Mouse (Mus musculus): ENCODE measurements around the gene Shisa5. TPM values are rescaled to one million over a fixed set of nuclear protein-coding genes. Genes with fewer than 3 reads are reported as not detected.

The Shisa5 gene
- total and polyA plus RNA-seq, 3 experiments: 153 to 170 (median 166) TPM

GRCm38 (mm10) chr9:109060898-109061295 is 22.5 kb downstream of the Shisa5 start:
- no peak for DNase-seq (ENCODE audit: extremely low read depth)
- peaks cover 60 to 87% of the 10 kb centered on the region in 2 experiments for H3K36me3 ChIP-seq (replicated peaks in 1 of 2; ENCODE audit: control insufficient read depth in 1 of 2, insufficient read depth in 1 of 2, low read length in 1 of 2)
- dilution Hi-C loops (cut with MboI; ENCODE audit: extremely low pct_ligation_motif_present, extremely low pct_unique_long_range_greater_than_20kb, low sequenced_read_pairs) (no loop called here), in situ Hi-C loops (cut with MboI; ENCODE audit: low pct_ligation_motif_present, low pct_unique_long_range_greater_than_20kb, low sequenced_read_pairs) (no loop called here)
- H3K4me2 ChIP-seq (ENCODE audit: insufficient read depth, low read depth, poor library complexity, severe bottlenecking): no peak overlapping the region
- H3K27me3 ChIP-seq (replicated peaks): no peaks in the 10 kb centered on the region
- no peak overlapping the region for H3K27ac ChIP-seq (ENCODE audit: insufficient read depth, low read depth)
- no peak for TF ChIP-seq PAX5 (IDR thresholded peaks at IDR 0.05; ENCODE audit: low read length)
- TF ChIP-seq ZC3H11A (IDR thresholded peaks at IDR 0.05; ENCODE audit: low read depth, low read length): no peak
- no peak for TF ChIP-seq MAZ (IDR thresholded peaks at IDR 0.05; ENCODE audit: low read depth, low read length)
- no peak for TF ChIP-seq MEF2A (IDR thresholded peaks at IDR 0.05; ENCODE audit: borderline replicate concordance, low read depth, low read length)
- no peak for TF ChIP-seq RCOR1 (conservative IDR thresholded peaks at IDR 0.05; ENCODE audit: low read depth, low read length)
- TF ChIP-seq ZMIZ1 (IDR thresholded peaks at IDR 0.05; ENCODE audit: low read depth, low read length): no peak
- no peak for TF ChIP-seq CHD2 (IDR thresholded peaks at IDR 0.05; ENCODE audit: low read length)
- no peak for TF ChIP-seq CHD1 (IDR thresholded peaks at IDR 0.05; ENCODE audit: low read depth, low read length)
- no peak for TF ChIP-seq POLR2A (IDR thresholded peaks at IDR 0.05; ENCODE audit: low read depth, low read length)
- TF ChIP-seq SMC3 (IDR thresholded peaks at IDR 0.05; ENCODE audit: low read depth, low read length): no peak
- no peak for TF ChIP-seq KAT2A (IDR thresholded peaks at IDR 0.05; ENCODE audit: insufficient replicate concordance, low read length)
- no peak for TF ChIP-seq MAX (IDR thresholded peaks at IDR 0.05; ENCODE audit: low read length)
- H3K9me3 ChIP-seq (replicated peaks; ENCODE audit: low read length): no peaks in the 10 kb centered on the region
- H3K4me1 ChIP-seq (ENCODE audit: control insufficient read depth in 1 of 2, insufficient read depth in 2 of 2): peaks cover 30 to 42% of the 10 kb centered on the region in 2 experiments
- H3K9ac ChIP-seq (ENCODE audit: insufficient read depth, low read depth): no peak overlapping the region
- H3K4me3 ChIP-seq (replicated peaks in 1 of 3; ENCODE audit: low read depth in 2 of 3, low read length in 2 of 3, poor library complexity in 1 of 3): no peak overlapping the region
- H3K79me2 ChIP-seq (replicated peaks; ENCODE audit: control insufficient read depth, extremely low read depth, insufficient read depth, poor library complexity, severe bottlenecking): peaks cover 21% of the 10 kb centered on the region

GRCm38 (mm10) chr9:109068095-109068735 is 29.9 kb downstream of the Shisa5 start:
- H3K27me3 ChIP-seq (replicated peaks): no peaks in the 10 kb centered on the region
- peaks cover 16% of the 10 kb centered on the region for H3K79me2 ChIP-seq (replicated peaks; ENCODE audit: control insufficient read depth, extremely low read depth, insufficient read depth, poor library complexity, severe bottlenecking)
- DNase-seq (ENCODE audit: extremely low read depth): no peak
- H3K9ac ChIP-seq (ENCODE audit: insufficient read depth, low read depth): no peak overlapping the region
- in situ Hi-C loops (cut with MboI; ENCODE audit: low pct_ligation_motif_present, low pct_unique_long_range_greater_than_20kb, low sequenced_read_pairs): no loop called here
- H3K4me2 ChIP-seq (ENCODE audit: insufficient read depth, low read depth, poor library complexity, severe bottlenecking): no peak overlapping the region
- H3K4me3 ChIP-seq (replicated peaks in 1 of 3; ENCODE audit: low read depth in 2 of 3, low read length in 2 of 3, poor library complexity in 1 of 3): no peak overlapping the region
- dilution Hi-C loops (cut with MboI; ENCODE audit: extremely low pct_ligation_motif_present, extremely low pct_unique_long_range_greater_than_20kb, low sequenced_read_pairs): no loop called here
- H3K27ac ChIP-seq (ENCODE audit: insufficient read depth, low read depth): no peak overlapping the region
- no peaks in the 10 kb centered on the region for H3K9me3 ChIP-seq (replicated peaks; ENCODE audit: low read length)
- peaks cover 2 to 15% of the 10 kb centered on the region in 2 experiments; a peak in 2 of 4 replicates for H3K4me1 ChIP-seq (ENCODE audit: control insufficient read depth in 1 of 2, insufficient read depth in 2 of 2)
- H3K36me3 ChIP-seq (replicated peaks in 1 of 2; ENCODE audit: control insufficient read depth in 1 of 2, insufficient read depth in 1 of 2, low read length in 1 of 2): peaks cover 60 to 86% of the 10 kb centered on the region in 2 experiments
- peak; percentile 32 for TF ChIP-seq SMC3 (IDR thresholded peaks at IDR 0.05; ENCODE audit: low read depth, low read length)
- peak in 1 of 2 experiments; percentile 58; a peak in 2 of 4 replicates for TF ChIP-seq CTCF (conservative IDR thresholded peaks at IDR 0.05 in 1 of 2, IDR thresholded peaks at IDR 0.05 in 1 of 2; ENCODE audit: low read depth in 2 of 2, low read length in 2 of 2)
- peak; percentile 34 for TF ChIP-seq RAD21 (IDR thresholded peaks at IDR 0.05; ENCODE audit: low read depth, low read length)
- no peak for TF ChIP-seq USF1 (IDR thresholded peaks at IDR 0.05; ENCODE audit: low read depth, low read length)
